Mouse (Mus musculus) intestine, embryonic 16.5 days (tissue): ENCODE measurements around the gene Cfap61. TPM values are rescaled to one million over a fixed set of nuclear protein-coding genes. Genes with fewer than 3 reads are reported as not detected.

Experiments used
- ATAC-seq: fragments of 200-750 bp; cut with Nextera tagmentation; 2 replicates; pipeline ENCODE4 v1.8.0; 2017; ENCODE audit warnings: moderate TSS enrichment, moderate library complexity
- H3K27ac ChIP-seq: fragments of 300-500 bp; sonication (generic); 2 replicates; pipeline ENCODE4 v1.5.1; 2014; ENCODE audit warnings: mild to moderate bottlenecking, low read length
- H3K27me3 ChIP-seq: fragments of 300-500 bp; sonication (generic); replicated peaks from 2 replicates; pipeline ENCODE4 v1.6.1; 2014; ENCODE audit warnings: low read length, control low read depth, mixed read lengths; ENCODE audit not compliant: control insufficient read depth, insufficient read depth
- H3K36me3 ChIP-seq: fragments of 300-500 bp; sonication (generic); 2 replicates; pipeline ENCODE4 v1.6.1; 2014; ENCODE audit warnings: low read length, control low read depth; ENCODE audit not compliant: control insufficient read depth, insufficient read depth
- H3K4me1 ChIP-seq: fragments of 300-500 bp; sonication (generic); 2 replicates; pipeline ENCODE4 v1.6.1; 2014; ENCODE audit warnings: low read length, control low read depth, mixed read lengths; ENCODE audit not compliant: control insufficient read depth, insufficient read depth
- H3K4me2 ChIP-seq: fragments of 300-500 bp; sonication (generic); 2 replicates; pipeline ENCODE4 v1.6.1; 2014; ENCODE audit warnings: low read depth, low read length, control low read depth
- H3K4me3 ChIP-seq: fragments of 300-500 bp; sonication (generic); 2 replicates; pipeline ENCODE4 v1.5.1; 2014; ENCODE audit warnings: mild to moderate bottlenecking, low read length
- H3K9ac ChIP-seq: fragments of 300-500 bp; sonication (generic); 2 replicates; pipeline ENCODE4 v1.6.1; 2014; ENCODE audit warnings: low read depth, low read length
- H3K9me3 ChIP-seq: fragments of 300-500 bp; sonication (generic); 2 replicates; pipeline ENCODE4 v1.6.1; 2016; ENCODE audit warnings: low read length, control low read depth; ENCODE audit not compliant: control insufficient read depth
- WGBS: fragments of 180-500 bp; shearing (Covaris S2); extraction: QIAGEN DNeasy Blood & Tissue Kit; methylation state at CpG from one replicate; pipeline ENCODE4 v1.1.7; 2014; 5-methylcytosine and 5-hydroxymethylcytosine counted together
- polyA plus RNA-seq: library from polyadenylated mRNA; unstranded; fragments of >200 nt; fragmentation: Nextera tagmentation; extraction: Ambion mirVana; gene quantifications from 2 replicates; pipeline ENCODE4 v1.2.1, GENCODE M21; 2015

The Cfap61 gene
- polyA plus RNA-seq, 1 experiment from 2014 or later = 0.51 TPM

DNA sequence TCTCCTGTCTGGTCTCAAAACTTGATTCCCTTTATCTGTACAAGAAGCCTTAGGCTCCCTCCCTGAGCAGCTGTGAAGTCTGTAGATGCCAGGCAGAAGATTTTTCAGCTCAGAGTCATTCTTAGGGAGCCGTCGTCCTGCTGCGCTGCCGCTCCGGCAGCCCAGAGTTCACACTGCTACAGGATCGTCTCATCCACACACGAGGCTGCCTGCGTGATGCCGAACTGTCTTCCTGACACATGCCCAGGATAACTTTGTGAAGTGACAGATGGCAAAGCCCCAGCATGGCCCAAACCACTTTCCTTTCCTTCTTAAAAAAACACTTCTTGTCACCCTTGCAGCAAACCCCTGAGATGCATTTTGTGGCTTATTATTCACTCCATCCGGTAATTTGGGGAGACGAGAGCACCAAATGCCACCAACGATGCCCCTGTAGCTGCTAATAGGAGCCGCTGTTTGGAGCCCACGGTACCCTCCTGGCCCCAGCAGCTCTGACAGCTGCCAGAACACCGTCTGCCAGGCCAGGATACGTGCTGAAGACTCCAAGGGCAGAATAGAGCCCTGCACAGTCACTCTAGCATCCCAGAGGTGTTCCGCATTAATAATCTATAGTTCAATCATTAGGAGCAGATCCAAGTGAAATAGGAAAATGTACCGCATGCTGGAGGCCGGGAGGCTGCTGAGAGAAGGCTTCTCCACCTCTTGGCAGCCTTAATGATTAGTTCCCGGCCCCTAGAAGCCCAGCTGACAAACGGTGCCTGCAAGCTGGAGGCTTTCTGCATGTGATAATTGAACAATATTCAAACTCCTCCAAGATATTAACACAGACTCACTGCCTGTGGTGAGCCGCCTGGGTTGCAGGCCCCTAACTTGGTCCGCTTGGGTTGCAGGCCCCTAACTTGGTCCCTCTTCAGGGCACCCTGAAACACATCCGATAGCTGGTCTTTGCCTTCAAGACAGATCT is 249.5 kb downstream of the Cfap61 start:
- WGBS = 75% methylated on average over 24 of the region's 24 CpGs

GRCm38 (mm10) chr2:146196126-146196525 is 261.5 kb downstream of the Cfap61 start:
- Histone ChIP-seq H3K36me3 (no peaks in the 10 kb centered on the region), H3K4me1 (no peaks in the 10 kb centered on the region), H3K4me3 (no peak overlapping the region), H3K9ac (no peak overlapping the region), H3K27me3 (no peaks in the 10 kb centered on the region), H3K9me3 (no peaks in the 10 kb centered on the region), H3K27ac (no peak overlapping the region), H3K4me2 (no peak overlapping the region)
- 86% methylated on average over 11 of the region's 11 CpGs for WGBS
- ATAC-seq = no peak

More for the DNA sequence above, 249.5 kb downstream of the Cfap61 start:
- H3K9me3 ChIP-seq = no peaks in the 10 kb centered on the region
- H3K4me1 ChIP-seq = no peaks in the 10 kb centered on the region
- no peaks in the 10 kb centered on the region for H3K27me3 ChIP-seq
- H3K36me3 ChIP-seq = no peaks in the 10 kb centered on the region
- H3K4me2 ChIP-seq = no peak overlapping the region
- H3K4me3 ChIP-seq = no peak overlapping the region
- H3K27ac ChIP-seq = no peak overlapping the region
- no peak for ATAC-seq
- no peak overlapping the region for H3K9ac ChIP-seq

- no peaks in the 10 kb centered on the region for H3K27me3 ChIP-seq
- no peak for ATAC-seq
- H3K36me3 ChIP-seq = no peaks in the 10 kb centered on the region
- H3K9ac ChIP-seq = no peak overlapping the region
- H3K9me3 ChIP-seq = no peaks in the 10 kb centered on the region
- 71% methylated on average over 7 of the region's 7 CpGs for WGBS
- no peaks in the 10 kb centered on the region for H3K4me1 ChIP-seq
- H3K4me3 ChIP-seq = no peak overlapping the region
- no peak overlapping the region for H3K27ac ChIP-seq
- no peak overlapping the region for H3K4me2 ChIP-seq
Observed at GRCm38 (mm10) chr2:146197947-146198346, 263.4 kb downstream of the Cfap61 start.

DNA sequence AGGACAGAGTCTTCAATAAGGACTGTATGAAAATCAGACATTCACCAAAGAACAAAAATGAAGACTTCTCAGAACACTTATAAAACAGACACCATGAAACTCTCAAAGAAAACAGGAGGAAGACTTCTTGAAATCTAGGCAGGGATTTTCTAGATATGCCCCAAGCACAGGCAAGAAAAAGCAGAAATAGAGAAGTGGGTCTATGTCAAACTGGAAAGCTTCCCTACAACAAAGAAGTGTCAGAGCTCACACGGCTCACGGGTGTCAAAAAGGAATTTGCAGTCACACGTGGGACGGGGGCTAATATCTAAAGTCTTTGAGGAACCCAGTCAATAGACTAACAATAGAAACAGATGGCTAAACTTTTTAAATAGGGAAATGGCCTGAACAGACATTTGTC is 276.4 kb downstream of the Cfap61 start:
- Histone ChIP-seq H3K27ac (no peak overlapping the region), H3K36me3 (no peaks in the 10 kb centered on the region), H3K9me3 (no peaks in the 10 kb centered on the region), H3K27me3 (peaks cover 6% of the 10 kb centered on the region), H3K4me1 (no peaks in the 10 kb centered on the region), H3K9ac (no peak overlapping the region), H3K4me3 (no peak overlapping the region), H3K4me2 (no peak overlapping the region)
- 48% methylated on average over 4 of the region's 4 CpGs for WGBS
- no peak for ATAC-seq

GRCm38 (mm10) chr2:146214715-146215114 is 280.1 kb downstream of the Cfap61 start:
- no peak overlapping the region for H3K9ac ChIP-seq
- H3K4me3 ChIP-seq = no peak overlapping the region
- 2% methylated on average over 9 of the region's 9 CpGs for WGBS
- H3K36me3 ChIP-seq = no peaks in the 10 kb centered on the region
- H3K4me2 ChIP-seq = no peak overlapping the region
- ATAC-seq = peak; percentile 39; the same call in 1 of the 2 replicates
- peaks cover 33% of the 10 kb centered on the region for H3K27me3 ChIP-seq
- H3K27ac ChIP-seq = no peak overlapping the region
- H3K9me3 ChIP-seq = no peaks in the 10 kb centered on the region
- H3K4me1 ChIP-seq = peaks cover 5% of the 10 kb centered on the region; the same call in 1 of the 2 replicates

DNA sequence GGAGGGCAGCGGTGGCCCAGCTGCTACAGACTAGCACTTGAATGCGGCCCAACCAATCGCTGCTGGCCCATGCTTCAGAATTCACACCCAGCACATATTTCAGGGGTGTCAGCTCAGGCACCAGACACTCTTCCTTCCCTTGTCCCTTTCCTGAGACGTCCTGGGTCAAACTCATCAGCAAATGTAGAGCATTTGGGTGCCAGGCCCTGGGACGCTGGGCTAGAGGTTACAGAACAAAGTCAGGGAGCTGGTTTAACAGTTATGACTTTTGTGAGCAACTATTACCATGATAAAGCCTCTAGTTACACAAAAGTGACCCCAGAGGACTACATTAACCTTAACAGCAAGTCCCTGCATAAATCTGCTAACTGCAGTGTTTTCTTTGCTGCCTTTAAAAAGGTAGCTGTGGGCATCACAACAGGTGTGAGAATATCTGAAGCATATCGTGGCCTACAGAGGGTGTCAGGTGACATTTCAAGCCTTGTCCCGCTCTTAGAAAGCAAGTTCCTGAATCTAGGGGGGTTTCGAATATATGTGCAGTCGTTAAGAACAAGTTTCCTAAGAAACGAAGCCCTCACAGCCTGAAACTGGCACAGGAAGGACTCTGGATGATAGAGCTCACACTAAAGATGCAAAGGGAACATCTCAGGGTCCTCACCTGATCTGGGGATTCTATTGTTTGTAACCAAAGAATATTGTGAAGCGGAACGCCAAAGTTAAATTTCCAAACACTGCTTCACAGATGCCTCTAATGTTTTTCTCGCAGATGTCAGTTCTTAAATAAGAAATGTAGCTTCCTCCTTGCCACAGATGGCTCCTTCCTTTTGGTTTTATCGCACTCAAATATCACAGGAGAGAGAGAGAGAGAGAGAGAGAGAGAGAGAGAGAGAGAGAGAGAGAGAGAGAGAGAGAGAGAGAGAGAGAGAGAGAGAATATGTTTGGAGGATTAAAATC is 281.8 kb downstream of the Cfap61 start:
- Histone ChIP-seq H3K4me1 (peaks cover 12% of the 10 kb centered on the region), H3K4me3 (no peak overlapping the region), H3K36me3 (no peaks in the 10 kb centered on the region), H3K9ac (no peak overlapping the region), H3K4me2 (no peak overlapping the region), H3K27ac (no peak overlapping the region), H3K27me3 (peaks cover 47% of the 10 kb centered on the region), H3K9me3 (no peaks in the 10 kb centered on the region)
- no peak for ATAC-seq
- WGBS = 21% methylated on average over 14 of the region's 14 CpGs

GRCm38 (mm10) chr2:146217227-146217980 is 282.8 kb downstream of the Cfap61 start:
- H3K4me1 ChIP-seq = peaks cover 22% of the 10 kb centered on the region
- H3K36me3 ChIP-seq = no peaks in the 10 kb centered on the region
- no peak overlapping the region for H3K4me3 ChIP-seq
- H3K9ac ChIP-seq = no peak overlapping the region
- H3K27ac ChIP-seq = no peak overlapping the region
- peaks cover 57% of the 10 kb centered on the region for H3K27me3 ChIP-seq
- ATAC-seq = no peak
- no peaks in the 10 kb centered on the region for H3K9me3 ChIP-seq
- 3% methylated on average over 16 of the region's 16 CpGs for WGBS
- H3K4me2 ChIP-seq = no peak overlapping the region

DNA sequence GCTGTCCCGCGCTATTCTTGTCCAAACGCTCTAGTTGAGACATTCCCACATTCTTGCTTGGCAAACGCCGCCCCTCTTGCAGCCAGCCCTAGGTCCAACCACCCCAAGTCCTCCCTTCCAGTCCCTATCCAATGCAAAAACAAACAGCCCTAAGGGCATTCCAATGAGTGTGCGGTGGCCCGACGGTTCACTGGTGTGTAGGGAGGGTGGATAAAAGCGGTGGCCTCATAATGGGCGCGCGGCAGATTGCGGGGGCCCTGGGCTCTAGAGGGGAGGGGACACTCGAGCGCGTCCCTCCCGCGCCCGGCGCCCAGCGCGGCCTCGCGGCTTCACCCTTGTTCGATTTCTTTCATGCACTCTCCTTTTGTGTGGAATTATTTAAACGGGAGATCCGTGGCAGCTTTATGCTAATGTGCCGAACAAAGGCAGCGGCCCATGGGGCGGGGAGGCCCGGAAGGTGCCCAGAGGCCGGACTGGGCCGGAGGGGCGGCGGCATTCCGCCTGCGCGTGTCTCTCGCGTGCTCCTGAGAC is 283.6 kb downstream of the Cfap61 start:
- WGBS = under 1% methylated on average over 40 of the region's 40 CpGs
- peaks cover 63% of the 10 kb centered on the region for H3K27me3 ChIP-seq

More for the DNA sequence above, 283.6 kb downstream of the Cfap61 start:
- no peaks in the 10 kb centered on the region for H3K36me3 ChIP-seq
- no peak overlapping the region for H3K9ac ChIP-seq
- no peaks in the 10 kb centered on the region for H3K9me3 ChIP-seq
- H3K4me2 ChIP-seq = peak overlapping the region; percentile 39; the same call in 1 of the 2 replicates
- ATAC-seq = no peak
- peak overlapping the region; percentile 35 for H3K4me3 ChIP-seq
- no peak overlapping the region for H3K27ac ChIP-seq
- H3K4me1 ChIP-seq = peaks cover 29% of the 10 kb centered on the region
